Mouse (Mus musculus) B cell, adult 2 months (primary cell): ENCODE results near the gene Irx4.

Experiments
- DNase-seq, 2 experiments: peaks; one replicate each; pipeline ENCODE4 v3.0.0; 2022

Irx4 gene

DNA sequence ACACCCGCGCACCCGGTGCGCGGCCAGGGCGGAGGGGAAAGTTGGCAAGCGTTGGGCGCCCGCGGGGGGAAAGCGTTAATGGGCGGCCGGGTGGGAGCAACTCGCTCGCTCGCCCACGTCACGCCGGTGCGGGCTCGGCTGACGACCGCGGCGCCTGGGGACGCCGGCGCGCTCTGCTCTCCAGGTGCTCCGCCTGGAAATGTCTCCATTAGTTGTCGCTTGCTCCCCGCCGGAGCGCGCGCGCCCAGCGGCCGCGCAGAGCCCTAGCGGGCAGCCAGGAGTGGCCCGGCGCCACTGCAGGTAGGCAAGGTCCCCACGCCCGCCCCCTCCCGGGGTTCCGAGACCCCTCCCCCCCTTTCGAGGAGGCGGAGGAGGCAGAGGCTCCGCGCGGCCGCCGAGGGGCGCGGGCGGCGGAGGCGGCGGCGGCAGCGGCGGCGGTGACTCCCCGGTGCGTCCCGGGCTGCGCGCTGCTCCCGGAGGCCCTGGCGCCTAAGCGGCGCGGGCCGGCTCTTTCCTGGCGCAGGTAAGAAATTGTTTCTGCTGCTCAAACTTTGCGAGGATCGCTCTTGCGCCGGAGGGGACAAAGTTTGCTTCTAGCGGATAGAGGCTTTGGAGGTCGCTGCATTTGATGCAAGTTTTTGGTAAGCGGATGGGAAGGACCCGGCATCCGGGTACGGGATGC, at the start of gene Irx4:
Irx4 (plus strand) TSS at position 126 of the 682 bp plus-strand sequence.
- DNase-seq: no peak

DNA sequence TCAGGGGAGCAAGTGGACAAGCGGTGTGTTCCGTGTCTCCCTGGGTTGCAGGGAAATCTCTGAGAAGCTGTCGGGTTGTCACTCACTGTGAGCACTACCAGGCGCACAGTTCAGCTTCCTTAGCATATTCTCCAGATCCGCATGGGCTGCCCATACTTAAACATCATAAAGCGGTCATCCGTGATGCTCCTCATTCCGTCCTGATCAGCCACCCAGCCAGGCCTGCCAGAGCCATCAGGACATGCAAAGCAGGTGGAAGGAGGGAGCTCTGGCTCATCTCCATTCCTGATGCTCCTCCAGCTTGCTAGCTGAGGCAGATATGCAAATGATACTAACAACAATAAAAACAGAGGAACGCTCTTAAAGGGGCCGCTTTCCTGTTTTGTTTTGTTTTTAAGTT, 46.0 kb upstream of the Irx4 start:
- no peak for DNase-seq

DNA sequence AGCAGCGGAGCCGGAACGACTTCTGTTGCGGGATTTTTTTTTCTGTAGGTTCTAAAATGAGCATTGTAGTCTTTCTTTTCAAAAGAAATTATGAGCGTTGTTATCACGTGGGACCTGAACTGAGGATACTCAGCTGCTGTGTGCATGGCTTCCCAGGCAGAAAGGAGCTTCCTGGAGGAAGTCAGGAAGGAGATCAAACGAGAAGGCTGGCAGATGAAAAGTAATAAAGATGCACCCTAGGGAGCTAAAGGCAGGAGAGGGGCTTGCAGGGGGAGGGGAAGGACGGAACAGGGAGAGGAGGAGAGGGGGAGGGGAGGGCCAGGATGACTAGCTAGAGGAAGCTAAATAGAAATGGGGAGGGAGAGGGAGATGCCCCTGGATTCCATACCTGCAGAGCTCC, 23.8 kb upstream of the Irx4 start:
- DNase-seq: no peak

DNA sequence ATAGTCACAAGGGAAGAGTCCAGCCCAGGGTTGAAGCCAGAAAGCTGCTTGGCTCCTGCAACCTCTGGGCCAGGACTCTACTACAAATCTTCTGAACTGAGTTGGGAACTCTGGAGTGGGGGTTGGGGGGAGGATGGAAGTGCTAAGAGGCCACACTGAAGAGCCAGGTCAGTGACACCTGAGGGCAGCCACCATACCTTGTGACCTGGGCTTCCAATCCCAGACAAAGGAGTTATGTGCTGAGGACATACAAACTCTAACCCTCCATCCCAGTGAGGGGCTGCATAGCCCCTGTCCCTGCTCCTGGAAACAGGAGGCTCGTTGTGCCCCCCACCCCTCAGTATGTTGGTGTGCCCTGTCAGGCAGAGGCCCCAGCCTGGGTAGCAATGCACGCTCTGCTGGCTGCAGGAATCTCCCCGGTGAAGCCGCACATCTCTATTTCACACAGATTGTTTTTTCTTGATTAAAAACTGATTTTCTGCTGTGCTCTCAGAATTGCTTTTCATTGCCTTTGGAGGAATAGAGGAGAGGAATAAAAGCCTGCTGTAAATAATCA, 21.0 kb upstream of the Irx4 start:
- no peak for DNase-seq

DNA sequence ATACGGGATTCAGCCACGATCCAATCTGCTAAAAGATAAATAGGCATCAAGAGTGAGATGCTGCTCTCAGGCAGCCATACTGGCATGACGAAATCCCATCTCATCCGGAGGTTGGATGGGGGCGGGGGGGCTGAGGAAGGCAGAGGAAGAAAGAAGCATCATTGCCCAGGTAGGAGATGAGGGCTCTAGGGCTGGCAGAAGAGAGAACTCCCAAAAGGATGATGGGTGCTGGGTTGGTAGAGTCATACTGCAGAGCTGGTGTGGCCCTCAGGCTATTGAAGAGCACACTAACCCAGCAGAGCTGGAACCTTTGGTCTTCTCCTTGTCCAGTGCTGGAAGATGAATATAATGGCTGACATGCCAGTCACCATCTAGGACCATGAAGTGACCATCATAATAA, 17.7 kb upstream of the Irx4 start:
- DNase-seq: no peak

DNA sequence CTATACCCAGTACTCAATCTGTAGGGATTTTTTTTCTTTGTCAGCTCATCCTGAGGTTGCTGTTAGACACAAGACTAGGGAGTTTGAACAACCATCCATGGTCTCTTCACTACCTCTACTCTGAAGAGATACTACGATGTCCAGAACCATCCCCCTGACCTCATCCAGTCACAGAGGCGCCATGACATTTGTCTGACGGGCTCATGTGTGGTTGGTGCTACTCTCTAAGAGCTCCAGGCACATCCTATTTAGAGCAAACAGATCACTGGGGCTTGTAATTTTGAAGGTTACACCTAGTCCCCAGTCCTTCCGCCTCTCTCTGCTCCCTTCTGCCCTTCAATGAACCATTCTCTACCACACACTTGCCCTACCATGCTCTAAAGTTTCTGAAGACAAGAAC, 13.3 kb upstream of the Irx4 start:
- DNase-seq: no peak

DNA sequence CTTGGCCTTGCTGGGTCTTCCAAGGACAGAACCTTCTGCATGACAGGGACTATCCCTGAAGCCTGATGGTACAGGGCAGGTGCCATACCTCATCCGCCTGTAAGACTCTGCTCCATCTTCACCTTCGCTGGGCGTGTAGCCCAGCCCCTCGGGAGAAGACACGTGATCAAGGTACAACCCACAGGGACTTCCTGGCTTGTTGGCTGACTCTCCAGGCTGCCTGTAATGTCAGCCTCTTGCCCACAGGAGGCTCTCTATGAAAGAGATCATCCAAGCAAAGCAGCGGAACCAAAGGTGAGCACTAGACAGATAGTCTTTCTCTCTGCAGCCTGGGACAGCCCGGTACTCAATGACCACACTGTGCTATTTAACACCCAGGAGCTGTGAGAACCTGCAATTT, 9.1 kb upstream of the Irx4 start:
- DNase-seq: no peak

DNA sequence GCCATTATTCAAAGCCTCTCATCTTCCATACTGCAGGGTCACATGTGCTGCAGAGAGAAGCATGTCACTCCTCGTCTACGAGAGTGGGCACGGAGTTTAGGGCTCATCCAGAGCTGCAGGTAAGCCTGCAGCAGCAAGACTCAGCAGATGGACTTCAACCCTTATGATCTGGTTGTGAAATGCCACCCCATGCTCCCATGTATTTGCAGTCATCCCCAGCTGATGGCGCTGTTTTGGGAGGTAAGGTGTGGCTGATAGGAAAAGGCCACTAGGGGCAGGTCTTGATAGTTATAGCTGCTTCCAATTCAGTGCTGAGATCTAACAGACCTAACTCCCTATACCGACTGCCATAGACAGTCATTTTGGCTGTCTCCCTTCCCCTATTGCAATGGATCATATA, 8.3 kb upstream of the Irx4 start:
- DNase-seq: no peak

DNA sequence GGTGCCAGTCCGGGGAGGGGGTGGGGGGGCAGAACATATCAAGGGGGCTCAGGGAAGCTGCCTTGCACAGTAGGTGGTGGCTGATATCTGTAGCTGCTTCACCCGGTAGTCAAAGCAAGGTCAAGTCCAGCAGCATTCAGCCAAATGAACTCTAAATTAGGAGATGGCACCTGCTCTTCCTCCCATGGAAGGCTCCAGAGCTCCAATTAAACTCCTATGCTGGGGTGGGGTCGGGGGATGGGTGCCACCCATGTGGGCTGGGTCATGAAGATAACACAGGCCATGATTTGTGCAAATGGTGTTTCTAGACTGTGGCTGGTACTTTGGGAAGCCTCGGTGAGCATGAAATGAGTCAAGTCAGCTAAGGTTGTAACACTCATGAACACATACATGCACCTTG, 1.9 kb upstream of the Irx4 start:
- DNase-seq: no peak

DNA sequence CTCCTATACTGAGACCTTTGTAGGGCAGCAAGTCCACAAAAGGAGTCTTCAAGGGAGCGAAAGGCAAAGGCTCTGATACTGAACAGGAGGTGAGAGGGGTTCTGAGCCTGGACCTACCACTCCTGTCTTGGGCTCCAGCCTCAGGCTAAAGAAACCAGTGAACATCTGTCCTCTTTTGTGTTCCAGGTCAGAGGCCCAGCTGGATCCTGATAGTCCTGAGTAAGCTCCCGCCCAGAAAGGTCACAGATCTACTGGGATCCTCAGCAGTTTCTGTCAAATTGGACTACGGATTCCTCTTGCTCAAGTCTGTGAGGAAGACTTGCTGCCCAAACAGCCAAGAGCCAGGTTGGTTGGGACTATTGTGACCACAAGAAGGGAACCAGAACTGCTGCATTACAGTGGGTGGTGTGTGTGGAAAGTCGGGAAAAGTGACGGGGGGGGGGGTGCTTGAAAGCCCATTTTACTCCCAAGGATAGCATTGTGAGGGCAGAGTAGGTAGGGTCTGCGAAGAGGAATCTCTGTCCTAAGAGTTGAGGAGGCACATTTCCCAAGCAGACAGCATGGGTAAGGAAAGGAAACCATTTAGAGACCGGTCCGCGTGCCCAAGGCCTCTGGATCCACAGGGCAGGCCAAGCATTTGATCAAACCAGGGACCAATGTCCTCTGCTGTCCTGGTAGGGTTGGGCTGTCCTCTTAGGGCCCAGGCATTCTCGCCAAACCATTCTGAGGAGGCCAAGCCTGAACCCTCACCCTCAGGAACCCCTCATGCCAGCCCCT, 514 bp upstream of the Irx4 start:
- no peak for DNase-seq

DNA sequence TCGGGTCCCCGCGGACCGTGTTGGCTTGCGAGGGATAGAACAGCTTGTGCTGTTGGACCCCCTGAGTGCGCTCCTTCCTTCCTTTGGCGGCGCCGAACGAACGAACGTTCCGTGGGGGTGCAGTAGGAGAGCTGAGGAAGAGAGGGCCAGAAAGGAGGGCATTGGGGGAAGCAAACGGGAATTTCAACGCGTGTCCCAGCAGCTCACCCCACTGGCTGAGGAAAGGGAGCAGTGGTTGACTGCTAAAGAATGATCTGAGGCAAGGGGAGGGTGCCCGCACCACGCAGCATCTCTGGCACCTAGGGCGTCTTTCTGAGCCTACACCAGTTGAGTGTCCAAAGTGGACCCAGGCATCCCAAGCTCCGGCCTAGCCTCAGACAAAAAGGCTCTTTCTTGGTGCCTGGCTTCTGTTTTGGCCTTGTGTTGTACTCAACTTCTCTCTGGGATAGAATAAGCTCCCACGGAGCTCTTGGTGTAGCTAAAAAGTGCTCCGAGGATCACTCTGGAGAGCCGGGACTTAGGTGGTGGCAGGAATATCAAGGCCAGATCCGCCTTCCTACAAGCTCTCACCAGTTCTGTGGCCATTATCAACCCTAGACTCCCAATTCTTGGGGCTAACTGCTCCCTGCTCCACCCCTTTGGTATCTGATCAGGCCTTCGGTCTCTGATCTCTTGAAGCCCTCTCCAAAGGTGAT, 904 bp downstream of the Irx4 start:
- DNase-seq: no peak

DNA sequence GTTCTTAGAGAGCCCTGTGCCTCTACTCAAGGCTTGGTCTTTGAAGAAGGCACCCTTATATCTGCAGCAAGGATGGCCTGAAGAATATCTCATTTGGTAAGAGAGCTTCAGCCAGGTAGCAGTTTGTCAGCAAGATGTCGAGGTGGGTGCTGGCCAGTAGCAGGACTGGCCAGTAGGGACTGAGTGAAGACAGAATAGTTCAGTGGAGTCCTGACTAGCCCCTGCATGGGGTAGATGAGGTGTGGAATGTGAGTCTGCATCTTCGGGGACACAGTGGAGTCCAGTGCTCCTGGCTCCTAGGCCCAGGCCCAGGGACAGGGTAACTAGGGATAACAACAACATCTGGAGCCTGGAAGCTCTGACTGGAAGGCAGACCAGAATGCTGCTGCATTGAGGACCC, 1.6 kb downstream of the Irx4 start:
- no peak for DNase-seq

DNA sequence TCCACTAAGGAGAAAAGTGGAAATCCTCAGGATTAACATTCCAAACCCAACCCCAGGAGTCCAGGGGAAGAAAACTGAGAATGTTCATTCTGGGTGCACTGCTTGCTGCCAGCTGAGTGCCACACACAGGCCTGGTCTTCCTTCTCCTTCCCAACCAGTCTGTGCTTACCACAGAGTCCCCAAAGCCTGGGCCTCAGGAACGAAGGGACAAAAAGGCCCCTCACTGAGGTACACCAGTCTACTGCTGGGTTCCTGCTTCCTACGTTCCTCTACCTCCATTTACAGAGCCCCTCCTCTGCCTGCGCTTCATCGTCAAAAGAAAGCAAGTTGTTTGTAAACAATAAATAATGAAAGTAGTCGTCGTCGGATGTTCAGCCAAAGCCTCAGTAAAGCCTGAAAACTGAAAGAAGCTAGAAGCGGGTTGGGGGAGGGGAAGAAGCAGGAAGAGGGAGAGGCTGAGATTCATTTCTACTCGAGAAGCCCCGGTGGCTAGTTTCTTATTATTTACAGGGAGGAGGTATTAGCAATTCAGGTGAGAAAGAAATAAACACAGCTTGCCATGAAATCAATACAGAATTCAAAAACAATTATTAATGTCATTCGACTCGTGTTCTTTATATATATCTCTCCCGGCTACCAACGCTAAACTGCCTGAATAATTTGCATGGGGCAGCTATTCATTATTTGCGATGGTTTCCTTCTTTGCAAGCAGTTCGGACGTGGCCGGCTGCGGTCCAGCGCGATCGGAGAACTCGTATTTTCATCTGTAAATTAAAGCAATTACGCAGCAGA, 2.3 kb downstream of the Irx4 start:
- DNase-seq: no peak

DNA sequence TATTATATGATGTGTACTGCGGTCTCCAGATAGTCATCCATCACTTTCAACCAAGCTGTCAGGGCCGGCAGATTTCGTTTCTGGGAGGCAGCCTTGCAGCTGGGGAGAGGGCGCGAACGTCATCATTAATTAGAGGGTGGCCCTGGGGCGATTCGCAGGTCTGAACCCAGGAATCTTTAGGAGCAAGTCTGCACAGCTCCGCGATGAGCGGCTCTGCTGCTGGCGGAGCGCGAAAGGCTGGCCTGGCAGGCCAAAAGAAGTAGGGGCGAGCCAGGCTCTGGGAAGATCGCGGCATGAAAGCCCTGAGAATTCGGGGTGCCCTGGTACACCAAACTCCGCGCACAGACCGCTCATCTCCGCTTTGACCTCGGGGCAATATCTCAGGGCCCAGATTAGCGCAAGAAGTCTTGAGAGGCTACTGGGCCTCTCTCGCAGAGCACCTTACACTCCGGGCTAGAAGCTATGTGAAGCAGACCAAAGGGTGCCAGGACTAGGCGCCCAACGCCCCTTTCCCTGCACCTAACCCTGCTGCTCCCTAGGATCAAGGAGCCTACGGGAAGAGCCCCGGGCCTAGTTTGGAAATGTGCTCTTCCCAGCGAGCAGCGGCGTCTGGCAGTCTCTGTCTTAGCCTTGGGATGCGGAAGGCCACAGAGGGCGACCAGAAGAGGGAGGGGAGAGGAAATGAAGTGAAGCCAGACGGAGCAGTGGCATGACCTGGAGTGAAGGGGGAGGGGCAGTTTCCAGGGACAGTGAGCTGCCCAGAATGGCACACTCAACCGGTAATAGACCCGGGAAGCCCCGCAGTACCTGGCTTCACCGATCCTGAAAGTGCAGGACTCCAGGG, 3.1 kb downstream of the Irx4 start:
- no peak for DNase-seq

DNA sequence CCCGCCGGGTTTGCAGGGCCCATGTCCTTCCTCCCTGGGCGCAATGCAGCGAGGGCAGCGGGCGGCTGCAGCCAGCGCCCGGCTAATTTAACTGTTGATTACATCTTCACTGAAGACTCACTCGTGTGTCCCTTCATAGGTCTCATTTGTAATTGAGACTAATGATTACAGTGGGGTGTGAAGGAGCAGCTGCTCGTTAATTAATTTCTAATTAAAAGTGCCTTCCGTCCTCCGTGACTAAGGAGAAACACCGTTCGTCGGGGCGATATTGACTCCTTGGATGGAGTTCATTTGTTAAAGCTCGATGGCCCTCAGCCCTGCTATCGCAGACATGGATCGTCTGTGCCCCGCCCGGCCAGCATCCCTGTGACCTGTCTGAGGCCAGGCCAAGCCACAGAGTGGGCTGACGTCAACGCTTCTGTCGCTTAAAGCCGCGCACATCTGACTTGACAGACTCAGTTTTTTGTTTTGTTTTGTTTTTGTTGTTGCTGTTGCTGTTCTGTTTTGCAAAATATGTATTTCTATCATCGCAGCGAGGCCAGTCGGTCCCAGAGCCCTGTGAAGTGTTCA, 4.0 kb downstream of the Irx4 start:
- no peak for DNase-seq

DNA sequence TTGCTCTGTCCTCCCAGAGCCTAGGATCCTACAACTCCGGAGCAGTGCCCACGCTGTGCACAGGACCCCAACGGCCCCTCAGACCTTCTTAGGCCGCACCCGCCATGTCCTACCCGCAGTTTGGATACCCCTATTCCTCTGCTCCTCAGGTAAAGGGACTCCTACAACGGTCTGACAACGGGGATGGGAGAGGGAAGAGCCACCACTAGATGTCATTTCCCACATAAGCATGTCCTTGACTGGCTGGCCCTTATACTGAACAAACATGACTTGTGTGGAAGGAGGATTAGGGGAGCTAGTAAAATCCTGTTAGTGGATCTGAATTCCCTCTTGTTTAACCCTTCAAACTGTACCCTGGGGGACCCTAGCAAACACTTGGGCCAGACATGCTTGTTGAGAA, 4.6 kb downstream of the Irx4 start:
- DNase-seq: no peak

DNA sequence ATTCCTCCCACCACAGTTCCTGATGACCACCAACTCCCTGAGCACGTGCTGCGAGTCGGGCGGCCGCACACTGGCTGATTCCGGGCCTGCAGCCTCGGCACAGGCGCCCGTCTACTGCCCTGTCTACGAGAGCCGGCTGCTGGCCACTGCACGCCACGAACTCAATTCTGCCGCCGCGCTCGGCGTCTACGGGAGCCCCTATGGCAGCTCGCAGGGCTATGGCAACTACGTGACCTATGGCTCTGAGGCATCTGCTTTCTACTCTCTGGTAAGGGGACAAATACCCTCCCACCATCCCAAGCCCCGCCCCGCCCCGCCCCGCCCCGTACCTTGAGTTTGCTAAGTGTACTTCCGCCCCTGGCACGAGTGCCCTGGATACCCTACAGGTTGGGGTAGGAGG, 5.2 kb downstream of the Irx4 start:
- no peak for DNase-seq

DNA sequence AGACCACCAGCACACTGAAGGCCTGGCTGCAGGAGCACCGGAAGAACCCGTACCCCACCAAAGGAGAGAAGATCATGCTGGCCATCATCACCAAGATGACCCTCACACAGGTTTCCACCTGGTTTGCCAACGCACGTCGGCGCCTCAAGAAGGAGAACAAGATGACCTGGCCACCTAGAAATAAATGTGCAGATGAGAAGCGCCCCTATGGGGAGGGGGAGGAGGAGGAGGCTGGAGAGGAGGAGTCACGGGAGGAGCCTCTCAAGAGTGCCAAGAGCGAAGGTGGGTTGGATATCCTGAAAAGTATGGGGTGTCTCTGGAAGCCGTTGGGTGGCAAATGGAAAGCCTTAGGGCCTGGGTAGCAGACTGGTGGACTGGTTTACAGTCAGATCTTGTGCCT, 7.3 kb downstream of the Irx4 start:
- DNase-seq: no peak

DNA sequence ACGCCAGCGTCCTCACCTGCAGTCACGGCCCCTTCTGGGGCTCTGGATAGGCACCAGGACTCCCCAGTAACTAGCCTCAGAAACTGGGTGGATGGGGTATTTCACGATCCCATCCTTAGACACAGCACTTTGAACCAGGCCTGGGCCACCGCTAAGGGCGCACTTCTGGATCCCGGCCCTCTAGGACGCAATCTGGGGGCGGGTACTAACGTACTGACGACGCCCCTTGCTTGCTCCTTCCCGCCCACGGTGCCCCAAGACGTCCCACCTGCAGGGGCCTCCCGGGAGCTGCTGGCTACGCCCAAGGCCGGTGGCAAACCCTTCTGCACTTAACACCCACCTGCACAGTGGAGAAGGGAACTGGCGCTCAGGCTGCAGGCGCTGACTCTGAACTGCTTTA, 8.4 kb downstream of the Irx4 start:
- DNase-seq: no peak

DNA sequence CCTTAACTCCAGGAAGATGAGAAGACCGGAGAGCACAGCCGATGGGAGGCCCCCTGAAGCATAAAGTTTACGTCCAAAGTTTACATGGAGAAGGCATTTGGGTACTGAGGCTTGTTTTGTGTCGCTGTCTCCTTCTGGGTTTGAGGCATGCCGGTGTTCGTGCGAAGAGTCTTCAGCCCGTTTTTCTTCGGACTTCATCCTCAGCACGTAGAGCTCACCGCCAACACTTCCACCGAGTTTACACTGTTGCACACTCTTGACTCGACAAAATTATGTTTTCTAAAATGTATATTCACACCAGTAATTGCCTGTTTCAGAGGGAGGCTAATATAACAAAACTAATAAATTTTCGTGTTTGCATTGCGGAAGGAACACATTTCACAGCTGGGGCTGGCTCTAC, 9.0 kb downstream of the Irx4 start:
- DNase-seq: no peak

DNA sequence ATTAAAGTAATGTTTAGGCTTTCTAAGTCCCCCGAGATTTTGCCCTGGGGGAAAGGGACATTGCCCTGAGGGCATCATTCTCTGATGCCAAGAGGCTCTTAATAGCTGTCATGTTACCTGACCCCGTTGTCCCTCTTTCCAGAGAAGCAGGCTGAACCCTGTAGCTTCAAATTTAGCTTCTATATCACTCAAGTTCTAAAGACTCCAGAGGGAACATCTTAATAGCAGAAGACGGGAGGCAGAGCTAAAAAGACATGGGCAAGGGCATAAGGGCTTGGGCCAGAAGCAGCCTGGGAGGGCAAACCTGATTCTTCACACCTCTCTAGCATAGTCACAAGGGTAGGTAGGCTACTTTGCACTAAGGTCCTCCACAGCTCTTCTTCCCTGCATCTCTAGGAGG, 9.6 kb downstream of the Irx4 start:
- no peak for DNase-seq
